Mouse (Mus musculus): Measurements from ENCODE around the gene Bex6.
A peak's percentile ranks its signal among the peaks of the same experiment; 100 is the strongest.

The Bex6 gene

DNA sequence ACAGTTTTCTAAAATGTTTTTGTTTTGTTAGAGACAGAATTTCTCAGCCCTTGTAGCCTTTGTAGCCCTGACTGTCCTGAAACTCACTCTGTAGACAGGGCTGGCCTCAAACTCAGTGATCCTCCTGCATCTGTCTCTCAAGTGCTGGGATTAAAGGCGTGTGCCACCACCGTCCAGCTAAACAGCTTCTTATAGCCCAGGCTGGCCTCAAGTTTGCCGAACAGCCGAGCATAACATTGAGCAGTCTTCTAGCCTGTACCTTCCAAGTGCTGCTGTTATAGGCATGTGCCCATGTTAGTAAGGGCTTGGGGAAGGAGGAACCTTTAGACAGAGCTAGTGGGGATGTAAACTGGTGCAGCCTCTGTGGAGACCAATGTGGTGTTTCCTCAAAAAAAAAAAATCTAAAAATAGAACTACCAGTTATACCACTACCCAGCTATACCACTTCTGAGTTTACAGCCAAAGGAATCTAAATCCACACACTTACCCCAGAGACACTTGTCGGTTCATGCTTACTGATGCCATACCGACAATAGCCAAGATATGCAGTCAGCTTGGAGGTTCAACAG is at the start of gene Bex6:
Bex6 (plus strand) TSS at position 491 of the 569 bp plus-strand sequence.
- no peak for DNase-seq

GRCm38 (mm10) chr16:32130190-32130826 is 49.3 kb upstream of the Bex6 start:
- DNase-seq, result no peak

DNA sequence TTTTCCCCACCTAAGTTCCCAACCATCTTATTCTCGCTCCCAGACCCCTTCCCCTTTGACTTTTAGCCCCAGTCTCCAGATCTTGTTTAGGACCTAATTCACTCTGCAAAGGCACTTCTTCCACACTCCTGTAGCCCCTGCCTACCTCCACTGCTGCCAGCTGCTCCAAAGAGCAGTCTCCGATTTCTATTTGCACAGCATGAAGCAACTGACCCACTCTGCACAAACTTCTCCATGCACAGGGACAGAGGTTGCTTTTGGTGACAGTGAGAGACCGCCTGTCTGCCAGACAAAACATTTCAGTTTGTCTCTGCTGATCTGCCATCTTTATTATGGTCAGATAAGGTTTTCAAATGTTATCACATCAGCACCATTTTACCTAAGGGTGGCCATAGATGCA is 46.5 kb upstream of the Bex6 start:
- no peak for DNase-seq

DNA sequence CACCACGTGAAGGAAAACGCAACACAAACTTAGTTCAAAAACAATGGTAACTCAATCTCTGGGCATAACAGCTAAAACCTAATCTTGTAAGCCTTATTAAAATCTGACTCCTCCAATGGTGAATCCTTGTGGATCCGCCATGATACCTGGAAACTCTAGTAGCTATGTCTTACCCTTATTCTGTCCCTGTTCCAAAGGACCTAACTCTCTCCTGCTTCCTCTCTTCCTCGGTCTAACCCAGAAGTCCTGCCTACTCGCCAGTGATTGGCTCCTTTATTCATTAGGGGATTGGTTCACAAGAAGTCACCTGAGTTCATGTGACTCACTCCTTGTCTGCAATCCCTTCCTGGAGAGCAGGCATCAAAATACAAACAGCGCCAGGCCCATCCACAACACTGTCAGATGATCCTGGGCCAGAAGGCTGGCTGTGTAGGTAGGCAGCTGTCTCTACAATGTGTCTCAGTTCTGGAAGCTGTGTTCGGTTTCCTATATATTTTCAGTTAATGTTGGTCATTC is 43.7 kb upstream of the Bex6 start:
- DNase-seq, result no peak

GRCm38 (mm10) chr16:32138954-32139353 is 40.7 kb upstream of the Bex6 start:
- no peak for DNase-seq

DNA sequence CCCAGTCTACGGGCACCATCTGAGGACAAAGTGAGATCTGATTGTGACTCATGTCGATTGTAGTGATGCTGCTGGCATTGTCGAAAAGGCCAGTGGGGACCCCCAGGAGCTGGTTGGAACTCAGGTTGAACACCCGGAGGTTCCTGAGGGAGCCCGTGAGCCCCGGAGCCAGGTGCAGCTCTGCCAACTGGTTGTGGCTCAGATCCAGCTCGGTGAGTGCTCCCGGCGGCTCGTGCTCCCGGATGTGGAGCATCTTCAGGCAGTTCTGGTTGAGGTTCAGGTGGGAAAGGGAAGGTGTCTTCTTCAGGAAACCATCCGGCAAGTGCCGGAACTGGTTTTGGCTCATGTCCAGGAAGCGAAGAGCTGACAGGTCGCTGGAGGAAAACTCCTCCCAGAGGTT is 35.9 kb upstream of the Bex6 start:
- DNase-seq, result no peak

DNA sequence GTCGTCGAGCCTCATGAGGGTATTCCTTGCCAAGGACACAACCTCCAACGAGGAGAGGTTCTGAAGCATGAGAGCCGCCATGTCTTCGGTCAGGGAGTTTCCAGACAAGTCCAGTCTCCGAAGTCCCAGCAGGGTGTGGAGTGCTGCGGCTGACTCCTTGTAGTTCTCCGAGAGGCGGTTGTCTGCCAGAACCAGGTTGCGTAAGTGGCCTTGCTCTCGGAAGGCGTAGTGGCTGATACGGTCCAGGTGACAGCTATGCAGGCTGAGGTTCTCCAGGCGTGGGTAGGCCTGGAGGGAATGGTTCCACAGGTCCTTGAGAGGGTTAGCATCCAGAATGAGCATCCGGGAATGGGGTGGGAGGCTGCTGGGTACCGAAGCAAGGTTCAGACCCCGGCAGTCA is 35.0 kb upstream of the Bex6 start:
- no peak for DNase-seq

GRCm38 (mm10) chr16:32147589-32148207 is 31.9 kb upstream of the Bex6 start:
- peak in 1 of 2 experiments; percentile 26 for DNase-seq

- peak in 1 of 2 experiments; percentile 65 for DNase-seq
These were observed 25.6 kb upstream of the Bex6 start for GRCm38 (mm10) chr16:32153976-32154375.

GRCm38 (mm10) chr16:32154437-32154836 is 25.2 kb upstream of the Bex6 start:
- DNase-seq, result peak; percentile 95 to 97

GRCm38 (mm10) chr16:32156719-32157118 is 22.9 kb upstream of the Bex6 start:
- DNase-seq, result no peak

DNA sequence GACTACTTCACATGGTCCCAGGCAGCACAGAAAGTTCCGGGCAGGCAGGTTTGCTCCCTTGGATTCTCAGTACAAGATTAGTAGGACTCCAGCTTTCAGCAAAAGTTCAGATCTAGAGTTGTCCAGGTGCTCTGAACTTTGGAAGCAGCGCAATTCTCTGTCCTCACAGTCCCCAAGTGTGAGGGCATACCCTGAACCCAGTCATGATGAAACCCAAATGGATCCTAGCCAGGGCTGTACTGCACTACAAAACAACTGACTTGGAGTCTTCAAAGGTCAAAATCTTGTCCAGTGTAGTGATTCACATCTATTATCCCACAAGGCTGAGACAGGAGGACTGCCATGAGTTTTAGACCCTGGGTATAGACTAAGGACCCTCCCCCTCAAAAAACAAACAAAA is 22.3 kb upstream of the Bex6 start:
- DNase-seq, result no peak

DNA sequence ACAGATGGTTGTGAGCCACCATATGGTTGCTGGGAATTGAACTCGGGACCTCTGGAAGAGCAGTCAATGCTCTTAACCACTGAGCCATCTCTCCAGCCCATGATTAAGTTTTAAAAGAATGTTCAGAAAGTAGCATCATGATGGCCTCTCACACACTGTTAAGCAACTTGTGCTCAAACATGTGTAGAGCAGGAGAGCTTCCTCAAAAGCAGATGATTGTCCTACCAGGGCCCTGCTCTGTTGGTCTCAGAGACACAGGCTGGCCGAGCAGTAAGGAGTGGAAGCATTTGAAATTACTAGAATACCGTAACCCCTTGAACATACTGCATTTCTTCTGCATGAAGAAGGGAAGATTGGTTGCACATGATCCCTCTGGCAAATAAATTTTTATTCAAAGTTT is 20.7 kb upstream of the Bex6 start:
- DNase-seq, result no peak

DNA sequence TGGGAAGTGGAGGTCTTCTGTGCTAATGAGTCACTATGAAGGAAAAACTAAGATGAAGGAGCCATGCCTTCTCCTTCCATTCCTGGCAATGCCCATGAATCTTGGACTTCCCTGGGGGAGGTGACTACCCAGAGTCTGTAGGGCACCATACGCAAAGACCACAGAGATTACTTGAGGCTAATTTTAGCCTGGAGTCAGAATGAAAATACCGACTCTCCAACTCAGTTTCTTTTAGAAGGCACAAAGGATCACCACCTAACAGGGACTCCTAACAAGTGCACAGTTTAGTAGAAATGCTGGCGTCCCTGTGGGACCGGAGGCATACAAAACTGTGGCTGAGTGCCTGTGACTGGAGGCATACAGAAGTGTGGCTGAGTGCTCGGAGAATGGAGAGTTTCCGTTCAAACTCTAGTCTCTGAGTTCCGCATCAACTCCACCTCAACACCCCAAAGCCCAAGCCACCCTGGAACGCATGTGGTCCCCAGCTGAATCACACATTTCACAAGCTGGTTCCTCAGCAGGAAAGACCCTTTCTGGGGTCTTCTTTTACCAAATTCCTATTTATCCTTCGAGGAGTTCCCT is 18.8 kb upstream of the Bex6 start:
- no peak for DNase-seq

DNA sequence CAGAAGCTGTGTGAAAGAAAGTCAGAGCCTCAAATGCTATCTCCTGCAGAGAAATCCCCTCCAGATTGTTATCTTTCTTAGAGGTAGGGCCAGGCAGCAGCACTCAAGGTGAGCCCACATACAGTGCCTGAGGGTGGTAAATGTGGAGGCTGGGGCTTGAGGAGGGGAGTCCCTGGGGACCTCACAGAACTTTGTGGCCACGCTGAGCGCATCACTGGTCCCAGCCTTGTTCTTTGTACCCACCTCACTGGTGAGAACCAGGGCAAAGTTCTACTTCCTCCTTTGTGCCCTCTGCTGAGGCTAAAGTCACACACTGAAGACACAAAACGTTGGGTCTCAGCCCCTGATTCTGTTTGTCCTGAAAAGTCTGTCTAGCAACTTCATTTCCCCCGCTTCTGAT is 16.2 kb upstream of the Bex6 start:
- no peak for DNase-seq

GRCm38 (mm10) chr16:32163891-32164290 is 15.7 kb upstream of the Bex6 start:
- no peak for DNase-seq

DNA sequence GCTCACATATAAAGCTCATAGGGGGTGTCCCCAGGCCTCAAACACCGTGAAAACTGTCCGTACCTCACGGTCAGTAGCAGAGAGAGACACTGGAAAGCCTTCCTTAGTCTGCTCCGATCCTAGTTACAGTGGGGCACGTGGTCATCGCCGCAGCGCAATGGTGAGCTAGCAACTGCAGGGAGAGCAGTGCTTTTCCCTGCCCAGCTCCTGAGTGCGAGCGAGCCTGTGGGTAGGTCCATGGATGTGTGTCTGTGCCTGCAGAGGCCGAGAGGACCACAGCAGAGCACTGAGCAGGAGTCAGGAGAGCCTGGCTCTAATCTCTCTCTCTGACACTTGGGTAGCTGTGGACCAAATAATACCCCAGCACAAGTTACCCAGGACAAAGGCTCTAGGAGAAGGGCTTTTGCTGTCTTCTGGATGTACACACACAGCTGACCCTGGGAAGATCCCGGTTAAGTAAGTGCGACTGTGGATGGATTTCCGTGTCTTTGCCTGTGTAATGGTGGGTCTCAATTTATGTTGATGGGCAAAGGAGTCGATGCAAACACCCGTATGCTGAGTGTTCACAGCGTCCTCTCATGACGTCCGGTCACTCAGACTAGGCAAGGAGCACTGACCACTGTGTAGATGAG is 15.1 kb upstream of the Bex6 start:
- no peak for DNase-seq

GRCm38 (mm10) chr16:32165281-32165821 is 14.3 kb upstream of the Bex6 start, which contains the start of gene Nrros:
Gene Nrros, minus strand, starts transcription at chr16:32165594.
- peak; percentile 75 for DNase-seq

DNA sequence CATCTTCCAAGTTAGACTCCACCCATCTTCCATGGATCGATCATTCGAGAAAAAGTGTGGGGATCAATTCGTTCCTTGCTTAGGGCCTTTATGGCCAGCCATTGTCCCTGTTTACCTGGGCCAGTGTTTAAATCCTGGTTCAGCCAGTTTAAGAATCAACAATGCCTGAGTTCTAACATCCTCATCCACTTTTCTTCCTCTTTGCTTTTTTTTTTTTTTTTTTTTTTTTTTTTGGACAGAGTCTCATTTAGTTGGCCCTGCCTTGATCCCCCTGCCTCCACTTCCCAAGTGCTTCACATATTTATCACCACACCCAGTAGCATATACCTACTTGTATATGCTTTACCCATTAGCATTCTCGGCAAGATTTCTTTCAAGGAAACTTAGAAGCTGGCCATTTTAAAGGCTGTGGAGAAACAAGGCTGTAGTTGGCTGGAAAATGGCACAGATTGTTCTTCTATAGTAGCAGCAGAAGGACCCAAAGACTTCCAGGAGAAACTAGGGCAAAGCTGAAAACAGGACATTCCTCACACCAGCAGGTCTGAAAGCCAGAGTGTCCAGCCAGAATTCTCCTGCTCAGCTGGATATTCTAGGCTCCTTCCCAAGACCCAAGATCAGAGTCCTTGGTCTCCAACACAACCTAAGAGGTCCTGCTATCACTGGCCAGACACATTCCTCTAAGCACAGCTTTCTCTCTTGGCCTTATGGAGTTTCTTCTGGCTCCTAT is 11.6 kb upstream of the Bex6 start:
- DNase-seq, result peak; percentile 65 to 72

DNA sequence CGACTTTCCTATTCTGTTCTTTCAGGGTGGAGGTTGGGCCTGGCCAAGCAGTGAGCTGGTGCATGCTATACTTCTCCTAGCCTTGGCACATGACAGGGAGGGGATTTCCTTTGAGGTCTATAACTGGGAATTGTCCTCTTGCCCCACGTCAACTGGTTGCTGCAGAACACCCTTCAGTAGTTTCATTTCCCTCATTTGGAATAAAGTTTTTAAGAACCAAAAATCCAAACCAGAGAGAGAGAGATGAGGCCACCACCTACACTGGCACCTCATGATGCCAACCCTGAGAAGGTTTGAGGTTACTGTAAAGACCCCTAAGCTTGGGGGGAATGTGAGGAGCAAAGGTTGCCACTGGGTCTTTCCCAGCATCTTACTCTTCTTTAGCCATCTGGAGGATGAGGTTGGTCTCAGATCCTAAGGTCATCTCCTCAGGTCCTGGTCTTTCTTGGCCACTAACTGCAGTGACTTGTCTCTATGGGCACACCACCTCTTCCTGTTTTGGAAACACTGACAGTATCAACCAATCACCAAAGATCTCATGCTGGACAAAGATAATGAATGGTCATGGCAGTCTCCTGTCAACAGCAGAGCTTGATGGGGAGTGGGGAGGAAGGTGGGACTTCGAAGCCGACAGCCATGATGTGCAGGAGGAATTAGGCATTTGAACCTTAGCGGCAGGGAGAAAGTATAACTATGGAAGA is 8.4 kb upstream of the Bex6 start:
- DNase-seq, result no peak

DNA sequence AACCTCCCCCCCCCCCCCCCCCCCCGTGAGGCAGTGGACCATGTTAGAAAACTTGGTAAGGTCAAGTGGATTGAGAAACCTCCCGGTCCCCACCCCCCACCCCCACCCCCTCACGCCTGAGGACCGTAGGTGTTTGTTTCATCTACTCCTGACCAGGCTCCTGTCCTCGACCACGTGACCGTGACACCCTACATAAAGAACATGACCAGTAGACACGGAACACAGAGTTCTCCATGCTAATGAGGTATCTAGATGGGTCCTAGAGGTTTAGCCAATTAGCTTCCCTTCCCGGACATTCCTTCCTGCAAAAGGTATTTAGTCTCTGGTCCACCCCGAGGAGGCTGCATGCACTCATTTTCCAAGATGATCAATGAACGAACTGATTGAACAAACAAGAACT is 6.2 kb upstream of the Bex6 start:
- DNase-seq, result no peak
